Mouse (Mus musculus) myocyte (in vitro differentiated cells): Measurements from ENCODE around the gene Syne2. TPM values are rescaled to one million over a fixed set of nuclear protein-coding genes. Genes with fewer than 3 reads are reported as not detected.

Experiments
- H3K27me3 ChIP-seq: one replicate; pipeline ENCODE4 v1.6.1; 2011; ENCODE audit not compliant: control insufficient read depth, insufficient read depth, insufficient read length
- H3K36me3 ChIP-seq: one replicate; pipeline ENCODE4 v1.6.1; 2011; ENCODE audit not compliant: control insufficient read depth, insufficient read depth
- H3K4me2 ChIP-seq: one replicate; pipeline ENCODE4 v1.6.1; 2011; ENCODE audit warnings: low read depth, control low read depth
- H3K4me3 ChIP-seq: one replicate; pipeline ENCODE4 v1.5.1; 2011; ENCODE audit warnings: mild to moderate bottlenecking, control low read depth, moderate library complexity
- H3K79me2 ChIP-seq: one replicate; pipeline ENCODE4 v1.6.1; 2011; ENCODE audit not compliant: control insufficient read depth, insufficient read depth
- H3ac ChIP-seq: one replicate; pipeline ENCODE4 v1.6.1; 2011; ENCODE audit not compliant: control insufficient read depth, insufficient read length
- CEBPB ChIP-seq: IDR thresholded peaks from 2 replicates; pipeline ENCODE4 v1.6.1; 2011; ENCODE audit warnings: mild to moderate bottlenecking, moderate library complexity; ENCODE audit not compliant: poor library complexity, insufficient read depth, severe bottlenecking
- E2F4 ChIP-seq: IDR thresholded peaks from one replicate; pipeline ENCODE4 v1.6.1; 2011; ENCODE audit warnings: mild to moderate bottlenecking, control low read depth, moderate library complexity; ENCODE audit not compliant: insufficient read depth
- MAX ChIP-seq: IDR thresholded peaks from one replicate; pipeline ENCODE4 v1.6.1; 2011; ENCODE audit warnings: low read depth, mild to moderate bottlenecking, control low read depth
- MYOD1 ChIP-seq, 3 experiments: IDR thresholded peaks; one replicate each; pipeline ENCODE4 v1.6.1; 2011; ENCODE audit warnings: control low read depth in 2 of 3, low read depth in 2 of 3, mild to moderate bottlenecking in 2 of 3, moderate library complexity in 1 of 3; ENCODE audit not compliant: insufficient read length in 2 of 3, control insufficient read depth in 1 of 3
- MYOG ChIP-seq, 3 experiments: IDR thresholded peaks; one replicate each; pipeline ENCODE4 v1.6.1; 2011; ENCODE audit warnings: control low read depth in 2 of 3, low read depth in 2 of 3, mild to moderate bottlenecking in 2 of 3; ENCODE audit not compliant: insufficient read length in 2 of 3, control insufficient read depth in 1 of 3, insufficient read depth in 1 of 3
- POLR2A ChIP-seq: IDR thresholded peaks from one replicate; pipeline ENCODE4 v1.6.1; 2011; ENCODE audit warnings: low read depth, mild to moderate bottlenecking, control low read depth, moderate library complexity; ENCODE audit not compliant: insufficient read length
- POLR2AphosphoS2 ChIP-seq: IDR thresholded peaks from one replicate; pipeline ENCODE4 v1.6.1; 2011; ENCODE audit warnings: low read depth, control low read depth; ENCODE audit not compliant: insufficient read length
- REST ChIP-seq: IDR thresholded peaks from one replicate; pipeline ENCODE4 v1.6.1; 2011; ENCODE audit warnings: mild to moderate bottlenecking, control low read depth, moderate library complexity; ENCODE audit not compliant: insufficient read depth, insufficient read length
- SRF ChIP-seq: IDR thresholded peaks from one replicate; pipeline ENCODE4 v1.6.1; 2011; ENCODE audit warnings: low read depth; ENCODE audit not compliant: control insufficient read depth, insufficient read length
- TCF12 ChIP-seq: IDR thresholded peaks from one replicate; pipeline ENCODE4 v1.6.1; 2011; ENCODE audit warnings: mild to moderate bottlenecking, control low read depth; ENCODE audit not compliant: poor library complexity, insufficient read depth, severe bottlenecking
- TCF3 ChIP-seq: IDR thresholded peaks from one replicate; pipeline ENCODE4 v1.6.1; 2011; ENCODE audit warnings: low read depth, control low read depth; ENCODE audit not compliant: insufficient read length
- USF1 ChIP-seq: IDR thresholded peaks from one replicate; pipeline ENCODE4 v1.6.1; 2011; ENCODE audit warnings: low read depth, mild to moderate bottlenecking, control low read depth, moderate library complexity
- polyA plus RNA-seq: library from polyadenylated mRNA; unstranded; fragments of >200 nt; fragmentation: generic; extraction: Trizol; gene quantifications from one replicate; pipeline ENCODE4 v1.2.1, GENCODE M21; 2012; ENCODE audit warnings: missing spikeins

Syne2 gene
- polyA plus RNA-seq, 1 experiment: 3.7 TPM

GRCm38 (mm10) chr12:75845070-75845469 lies 27.1 kb downstream of the Syne2 start:
- no peak for TF ChIP-seq POLR2AphosphoS2
- no peak for TF ChIP-seq MYOD1 (IDR thresholded peaks at IDR 0.05; ENCODE audit: control insufficient read depth in 1 of 3, insufficient read length in 2 of 3, low read depth in 2 of 3)
- TF ChIP-seq MYOG (IDR thresholded peaks at IDR 0.05; ENCODE audit: control insufficient read depth in 1 of 3, insufficient read depth in 1 of 3, insufficient read length in 2 of 3, low read depth in 2 of 3): no peak
- TF ChIP-seq POLR2A: no peak
- TF ChIP-seq REST: no peak
- no peak for TF ChIP-seq TCF12
- no peak for TF ChIP-seq MAX
- no peak for TF ChIP-seq CEBPB
- TF ChIP-seq USF1: no peak
- no peak for TF ChIP-seq TCF3
- TF ChIP-seq SRF: no peak
- TF ChIP-seq E2F4: no peak
- Histone ChIP-seq H3K79me2 (no peaks in the 10 kb centered on the region), H3K36me3 (no peaks in the 10 kb centered on the region), H3K27me3 (no peaks in the 10 kb centered on the region), H3ac (no peak overlapping the region), H3K4me2 (no peak overlapping the region), H3K4me3 (no peak overlapping the region)

DNA sequence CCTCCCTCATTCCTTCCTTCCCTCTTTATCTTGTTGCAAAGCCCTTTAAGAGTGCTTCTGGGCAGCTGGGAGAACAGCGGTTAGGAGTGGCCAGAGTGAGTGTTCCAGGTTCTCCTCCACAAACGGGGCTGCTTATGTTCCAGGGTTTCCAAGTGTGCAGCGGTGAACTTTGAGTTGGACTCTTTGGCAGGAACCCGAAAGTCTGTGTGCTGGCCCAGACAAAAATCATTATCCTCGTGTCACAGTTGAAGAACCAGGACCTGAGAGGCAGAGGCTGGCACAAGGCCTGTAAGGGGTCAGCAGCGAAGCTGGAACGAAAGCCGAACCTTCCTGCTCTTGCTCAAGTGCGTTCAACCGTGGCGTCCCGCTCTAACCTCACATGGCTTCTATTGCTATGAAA lies 28.6 kb downstream of the Syne2 start:
- Histone ChIP-seq H3K4me2 (no peak overlapping the region), H3ac (no peak overlapping the region), H3K36me3 (no peaks in the 10 kb centered on the region), H3K79me2 (no peaks in the 10 kb centered on the region), H3K27me3 (no peaks in the 10 kb centered on the region), H3K4me3 (no peak overlapping the region)
- TF ChIP-seq SRF: no peak

GRCm38 (mm10) chr12:75850205-75850604 lies 32.3 kb downstream of the Syne2 start:
- no peak overlapping the region for H3ac ChIP-seq
- no peak overlapping the region for H3K4me3 ChIP-seq
- no peaks in the 10 kb centered on the region for H3K79me2 ChIP-seq
- H3K27me3 ChIP-seq: no peaks in the 10 kb centered on the region
- no peak overlapping the region for H3K4me2 ChIP-seq
- no peaks in the 10 kb centered on the region for H3K36me3 ChIP-seq
- TF ChIP-seq TCF12: no peak
- no peak for TF ChIP-seq E2F4
- TF ChIP-seq POLR2A: no peak
- TF ChIP-seq CEBPB: no peak
- TF ChIP-seq MYOG (IDR thresholded peaks at IDR 0.05; ENCODE audit: control insufficient read depth in 1 of 3, insufficient read depth in 1 of 3, insufficient read length in 2 of 3, low read depth in 2 of 3): no peak
- TF ChIP-seq MYOD1 (IDR thresholded peaks at IDR 0.05; ENCODE audit: control insufficient read depth in 1 of 3, insufficient read length in 2 of 3, low read depth in 2 of 3): no peak
- no peak for TF ChIP-seq MAX
- no peak for TF ChIP-seq POLR2AphosphoS2
- no peak for TF ChIP-seq USF1
- TF ChIP-seq SRF: no peak
- TF ChIP-seq TCF3: no peak
- TF ChIP-seq REST: no peak

DNA sequence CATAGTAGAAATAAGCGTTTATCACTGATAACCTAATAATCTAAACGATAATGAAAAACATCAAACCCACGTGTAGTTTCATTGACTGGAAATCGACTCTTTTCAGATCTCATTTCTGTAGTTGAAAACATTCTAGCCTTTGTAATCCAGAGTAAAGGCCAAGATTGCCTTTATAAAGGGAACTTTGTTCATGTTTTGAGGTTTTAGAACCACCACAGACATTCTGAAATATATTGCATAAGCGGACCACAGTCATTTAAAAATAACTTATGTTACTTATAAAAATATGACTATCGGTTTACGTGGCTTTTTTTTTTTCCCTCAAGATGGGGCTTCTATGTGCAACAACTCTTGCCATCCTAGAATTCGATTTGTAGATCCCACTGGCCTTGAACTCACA lies 33.5 kb downstream of the Syne2 start:
- H3K4me3 ChIP-seq: no peak overlapping the region
- no peak overlapping the region for H3ac ChIP-seq
- H3K36me3 ChIP-seq: no peaks in the 10 kb centered on the region
- no peak overlapping the region for H3K4me2 ChIP-seq
- no peaks in the 10 kb centered on the region for H3K79me2 ChIP-seq
- no peaks in the 10 kb centered on the region for H3K27me3 ChIP-seq
- TF ChIP-seq CEBPB (peak; percentile 57; the same call in 1 of the 2 replicates), MAX (no peak)

- Histone ChIP-seq H3K4me2 (no peak overlapping the region), H3ac (no peak overlapping the region), H3K36me3 (no peaks in the 10 kb centered on the region), H3K27me3 (no peaks in the 10 kb centered on the region), H3K79me2 (no peaks in the 10 kb centered on the region), H3K4me3 (no peak overlapping the region)
- TF ChIP-seq MYOG (IDR thresholded peaks at IDR 0.05; ENCODE audit: control insufficient read depth in 1 of 3, insufficient read depth in 1 of 3, insufficient read length in 2 of 3, low read depth in 2 of 3): no peak
- TF ChIP-seq MAX: no peak
These were observed 34.5 kb downstream of the Syne2 start for GRCm38 (mm10) chr12:75852384-75852783.

DNA sequence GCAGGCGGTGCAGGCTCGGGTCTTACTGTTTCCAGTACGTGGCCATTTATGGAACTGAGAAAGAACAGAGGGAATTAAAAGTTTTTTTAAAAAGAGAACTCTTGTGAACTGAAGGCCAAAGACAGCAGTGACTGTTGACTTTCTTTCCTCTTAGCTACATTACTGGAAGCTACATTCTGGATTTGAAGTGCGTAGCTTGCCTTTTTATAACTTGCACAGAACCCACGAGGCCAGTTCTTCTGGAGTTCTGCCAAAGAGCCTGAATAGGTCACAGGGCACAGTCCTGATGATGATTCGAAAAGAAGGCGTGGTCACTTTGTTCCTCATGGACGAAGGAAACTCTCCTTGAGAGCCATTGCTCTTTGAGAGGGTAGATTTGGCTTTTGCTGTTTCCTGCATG lies 35.6 kb downstream of the Syne2 start:
- no peaks in the 10 kb centered on the region for H3K36me3 ChIP-seq
- H3K79me2 ChIP-seq: no peaks in the 10 kb centered on the region
- TF ChIP-seq POLR2AphosphoS2 (no peak), TCF12 (no peak), MYOG (IDR thresholded peaks at IDR 0.05; ENCODE audit: control insufficient read depth in 1 of 3, insufficient read depth in 1 of 3, insufficient read length in 2 of 3, low read depth in 2 of 3) (no peak), CEBPB (no peak), SRF (no peak), E2F4 (no peak), MAX (no peak), USF1 (no peak), POLR2A (no peak), MYOD1 (IDR thresholded peaks at IDR 0.05; ENCODE audit: control insufficient read depth in 1 of 3, insufficient read length in 2 of 3, low read depth in 2 of 3) (no peak), REST (no peak), TCF3 (no peak)
- H3K4me3 ChIP-seq: no peak overlapping the region
- no peaks in the 10 kb centered on the region for H3K27me3 ChIP-seq
- H3K4me2 ChIP-seq: no peak overlapping the region
- no peak overlapping the region for H3ac ChIP-seq
